ENCODE assay signal across 14 mouse cellular contexts in the genomic region with DNA sequence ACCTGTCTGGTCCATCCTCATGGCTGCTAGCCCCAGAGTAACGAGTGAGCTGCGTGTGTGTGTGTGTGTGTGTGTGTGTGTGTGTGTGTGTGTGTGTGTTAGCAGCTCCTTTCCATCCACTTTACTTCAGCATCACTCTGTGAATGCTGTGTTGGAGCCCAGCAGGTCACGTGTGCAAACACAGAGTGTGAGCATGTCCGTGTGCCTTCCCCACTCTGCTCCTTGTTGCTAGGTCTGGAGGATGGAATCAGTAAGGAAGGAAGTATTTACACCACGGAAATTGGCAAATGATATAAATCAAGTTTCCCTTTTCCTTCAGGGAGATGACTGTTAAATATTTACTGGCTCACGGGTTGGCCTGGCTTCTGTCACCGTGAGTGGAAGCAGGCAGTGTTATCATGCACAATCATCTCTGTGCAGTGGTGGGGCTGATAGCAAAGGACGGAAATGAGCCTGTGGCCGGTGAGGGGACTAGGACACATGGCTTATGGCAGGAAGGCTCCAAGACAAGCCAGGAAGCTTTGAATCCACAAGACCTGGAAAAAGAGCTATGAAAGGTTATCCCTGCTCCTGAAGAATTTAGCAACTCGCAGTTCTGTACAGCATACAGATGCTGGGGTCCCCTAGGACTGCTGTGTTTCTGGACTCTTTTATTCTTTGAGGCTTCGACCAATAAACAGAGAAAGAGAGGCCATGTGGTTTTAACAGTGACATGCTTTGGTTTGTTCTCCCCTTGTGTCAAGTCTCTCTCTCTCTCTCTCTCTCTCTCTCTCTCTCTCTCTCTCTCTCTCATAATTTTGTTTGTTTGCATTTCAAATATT. TPM values are rescaled to one million over a fixed set of nuclear protein-coding genes. Genes with fewer than 3 reads are reported as not detected.
A peak's percentile ranks its signal among the peaks of the same experiment; 100 is the strongest.
DNase-seq lines count a peak whose midpoint lies in the region; ATAC-seq and TF ChIP-seq lines count a peak whose summit lies in the region.
"Had no signal": no experiment of that assay in that cellular context is flagged by ENCODE, and none has a peak within 500 bp of the region (broad histone marks: within the 10 kb centered on the region; RNA-seq: fewer than 3 reads in every experiment).

No protein-coding gene starts in this region.

- H3K4me3 ChIP-seq in kidney, embryonic 14.5 days (ENCODE audit: low read length) = no peak overlapping the region
- no peak overlapping the region for H3K4me3 ChIP-seq in midbrain, embryonic 13.5 days (replicated peaks)
- H3K4me3 ChIP-seq in midbrain, embryonic 16.5 days (ENCODE audit: low read depth, low read length) = no peak overlapping the region
- H3K4me3 ChIP-seq in embryonic facial prominence, embryonic 13.5 days = no peak overlapping the region
- H3K4me3 ChIP-seq in forebrain, embryonic 12.5 days (replicated peaks) = no peak overlapping the region
- no peak overlapping the region for H3K4me3 ChIP-seq in cerebellum, adult 2 months (replicated peaks; ENCODE audit: insufficient read depth, low read depth, low read length)
- H3K4me3 ChIP-seq: hindbrain, embryonic 13.5 days; megakaryocyte, embryonic 14.5 days; neural tube, embryonic 12.5 days had no signal

- peaks cover 23% of the 10 kb centered on the region for H3K4me1 ChIP-seq in kidney, embryonic 14.5 days (ENCODE audit: control insufficient read depth, insufficient read depth, low read length)
- peaks cover 20% of the 10 kb centered on the region for H3K4me1 ChIP-seq in midbrain, embryonic 13.5 days (replicated peaks)
- H3K4me1 ChIP-seq in midbrain, embryonic 16.5 days (ENCODE audit: control insufficient read depth, insufficient read depth, low read length) = peaks cover 14% of the 10 kb centered on the region
- H3K4me1 ChIP-seq in embryonic facial prominence, embryonic 13.5 days = peaks cover 38% of the 10 kb centered on the region
- peaks cover 19% of the 10 kb centered on the region for H3K4me1 ChIP-seq in forebrain, embryonic 12.5 days
- H3K4me1 ChIP-seq in cerebellum, adult 2 months (ENCODE audit: control insufficient read depth, insufficient read depth, low read length) = no peaks in the 10 kb centered on the region; the same call in 1 of the 2 replicates

- TF ChIP-seq CTCF in cerebellum, adult 2 months (IDR thresholded peaks at IDR 0.05; ENCODE audit: borderline replicate concordance, insufficient read depth, low read depth, low read length) = no peak

- no peak overlapping the region for H3K9ac ChIP-seq in kidney, embryonic 14.5 days (ENCODE audit: low read depth, low read length)
- 0 out of 2 replicates have a peak overlapping the region, but pooled peaks have one; percentile 23 for H3K9ac ChIP-seq in midbrain, embryonic 13.5 days (replicated peaks)
- no peak overlapping the region for H3K9ac ChIP-seq in midbrain, embryonic 16.5 days (ENCODE audit: low read depth, low read length)
- peak overlapping the region; percentile 4; the same call in 1 of the 2 replicates for H3K9ac ChIP-seq in embryonic facial prominence, embryonic 13.5 days
- no peak overlapping the region for H3K9ac ChIP-seq in forebrain, embryonic 12.5 days
- H3K9ac ChIP-seq: forebrain, postnatal 0 days; hindbrain, embryonic 13.5 days; neural tube, embryonic 12.5 days had no signal

- peak; percentile 47; the same call in 1 of the 2 replicates for ATAC-seq in kidney, embryonic 14.5 days (ENCODE audit: low FRiP score, low TSS enrichment)
- no peak for ATAC-seq in midbrain, embryonic 13.5 days
- ATAC-seq in midbrain, embryonic 16.5 days = no peak
- no peak for ATAC-seq in embryonic facial prominence, embryonic 13.5 days (ENCODE audit: insufficient number of reproducible peaks, insufficient read depth, low FRiP score, low TSS enrichment, low read depth)
- no peak for ATAC-seq in forebrain, embryonic 12.5 days (ENCODE audit: low FRiP score)
- ATAC-seq: CD4-positive, CD25-positive, alpha-beta regulatory T cell, adult 4 months; forebrain, postnatal 0 days had no signal

- no peaks in the 10 kb centered on the region for H3K9me3 ChIP-seq in kidney, embryonic 14.5 days (ENCODE audit: control insufficient read depth, low read length)
- H3K9me3 ChIP-seq in midbrain, embryonic 13.5 days = no peaks in the 10 kb centered on the region
- H3K9me3 ChIP-seq in midbrain, embryonic 16.5 days (replicated peaks; ENCODE audit: control insufficient read depth, low read length, poor library complexity, severe bottlenecking) = no peaks in the 10 kb centered on the region
- no peaks in the 10 kb centered on the region for H3K9me3 ChIP-seq in embryonic facial prominence, embryonic 13.5 days
- no peaks in the 10 kb centered on the region for H3K9me3 ChIP-seq in forebrain, embryonic 12.5 days
- H3K9me3 ChIP-seq: hindbrain, embryonic 13.5 days; megakaryocyte, embryonic 14.5 days; neural tube, embryonic 12.5 days had no signal

- WGBS in kidney, embryonic 14.5 days = 43% methylated on average over 11 of the region's 11 CpGs
- 77% methylated on average over 11 of the region's 11 CpGs for WGBS in midbrain, embryonic 13.5 days
- WGBS in midbrain, embryonic 16.5 days = 74% methylated on average over 11 of the region's 11 CpGs
- 40% methylated on average over 11 of the region's 11 CpGs for WGBS in embryonic facial prominence, embryonic 13.5 days
- 79% methylated on average over 11 of the region's 11 CpGs for WGBS in forebrain, embryonic 12.5 days
- WGBS in cerebellum, adult 2 months = 86% methylated on average over 11 of the region's 11 CpGs

- H3K4me2 ChIP-seq in kidney, embryonic 14.5 days (replicated peaks; ENCODE audit: low read depth, low read length) = no peak overlapping the region
- no peak overlapping the region for H3K4me2 ChIP-seq in midbrain, embryonic 13.5 days (replicated peaks)
- no peak overlapping the region for H3K4me2 ChIP-seq in midbrain, embryonic 16.5 days (ENCODE audit: low read length)
- H3K4me2 ChIP-seq in embryonic facial prominence, embryonic 13.5 days = no peak overlapping the region; the same call in 1 of the 2 replicates
- no peak overlapping the region for H3K4me2 ChIP-seq in forebrain, embryonic 12.5 days
- H3K4me2 ChIP-seq: hindbrain, embryonic 13.5 days; neural tube, embryonic 12.5 days had no signal

- H3K27me3 ChIP-seq in kidney, embryonic 14.5 days (ENCODE audit: control insufficient read depth, insufficient read depth, low read length) = peaks cover 2% of the 10 kb centered on the region
- H3K27me3 ChIP-seq in midbrain, embryonic 13.5 days = 0 out of 2 replicates have a peak, but pooled peaks cover 4% of the 10 kb centered on the region
- H3K27me3 ChIP-seq in midbrain, embryonic 16.5 days (ENCODE audit: control insufficient read depth, insufficient read depth, low read depth, low read length) = no peaks in the 10 kb centered on the region
- no peaks in the 10 kb centered on the region for H3K27me3 ChIP-seq in embryonic facial prominence, embryonic 13.5 days
- H3K27me3 ChIP-seq in forebrain, embryonic 12.5 days = peaks cover 28% of the 10 kb centered on the region
- H3K27me3 ChIP-seq in cerebellum, adult 2 months (ENCODE audit: control insufficient read depth, insufficient read depth, low read length) = no peaks in the 10 kb centered on the region
- H3K27me3 ChIP-seq: neural tube, embryonic 12.5 days had no signal

- TF ChIP-seq POLR2A in cerebellum, adult 2 months (IDR thresholded peaks at IDR 0.05; ENCODE audit: borderline replicate concordance, insufficient read depth, low read length) = no peak

- DNase-seq in kidney, postnatal 36 days = no peak
- DNase-seq in cerebellum, adult 2 months = no peak
- DNase-seq: adrenal gland, postnatal 14 days; cerebellum, adult 9-10 months; forebrain, postnatal 0 days had no signal

- H3K27ac ChIP-seq in kidney, embryonic 14.5 days (ENCODE audit: low read depth, low read length) = peak overlapping the region; percentile 62
- H3K27ac ChIP-seq in midbrain, embryonic 13.5 days = no peak overlapping the region
- H3K27ac ChIP-seq in midbrain, embryonic 16.5 days (ENCODE audit: low read length) = no peak overlapping the region
- H3K27ac ChIP-seq in embryonic facial prominence, embryonic 13.5 days = peak overlapping the region; percentile 55; the same call in 1 of the 2 replicates
- no peak overlapping the region for H3K27ac ChIP-seq in forebrain, embryonic 12.5 days
- no peak overlapping the region for H3K27ac ChIP-seq in cerebellum, adult 2 months (ENCODE audit: insufficient read depth, low read length)
- H3K27ac ChIP-seq: hindbrain, embryonic 13.5 days; neural tube, embryonic 12.5 days had no signal

- H3K36me3 ChIP-seq in kidney, embryonic 14.5 days (ENCODE audit: control insufficient read depth, insufficient read depth, low read length) = no peaks in the 10 kb centered on the region
- H3K36me3 ChIP-seq in midbrain, embryonic 13.5 days = no peaks in the 10 kb centered on the region
- no peaks in the 10 kb centered on the region for H3K36me3 ChIP-seq in midbrain, embryonic 16.5 days (ENCODE audit: control insufficient read depth, insufficient read depth, low read length)
- H3K36me3 ChIP-seq in embryonic facial prominence, embryonic 13.5 days = no peaks in the 10 kb centered on the region
- H3K36me3 ChIP-seq in forebrain, embryonic 12.5 days (replicated peaks) = no peaks in the 10 kb centered on the region
- H3K36me3 ChIP-seq: hindbrain, embryonic 13.5 days; neural tube, embryonic 12.5 days had no signal

RNA-seq across cellular contexts. Expression of a gene that starts 47.9 kb away (rescaled TPM):
- 41.6 and 45.3 TPM in 2 replicates for polyA plus RNA-seq in kidney, embryonic 14.5 days (2014; fragmentation: Nextera tagmentation; extraction: Ambion mirVana)
- 0.55 and 0.69 TPM in 2 replicates for polyA plus RNA-seq in midbrain, embryonic 13.5 days (2015; fragmentation: Nextera tagmentation; extraction: Ambion mirVana)
- 1.0 and 1.2 TPM in 2 replicates for polyA plus RNA-seq in midbrain, embryonic 16.5 days (2015; fragmentation: Nextera tagmentation; extraction: Ambion mirVana)
- polyA plus RNA-seq in embryonic facial prominence, embryonic 13.5 days (2015; fragmentation: Nextera tagmentation; extraction: Ambion mirVana) = 10.8 and 12.4 TPM in 2 replicates
- polyA plus RNA-seq in forebrain, embryonic 12.5 days (2016; fragmentation: Nextera tagmentation; extraction: Ambion mirVana) = 1.7 and 2.6 TPM in 2 replicates
- polyA plus RNA-seq in cerebellum, adult 2 months (2012; rRNA removed) = 1.5 and 1.9 TPM in 2 replicates
- polyA plus RNA-seq: CD4-positive, CD25-positive, alpha-beta regulatory T cell, adult 4 months had no signal

Comparison
In these comparisons a context has a peak if more than half of its experiments do, and no peak if none do; other contexts are left out.
1. H3K9ac ChIP-seq: peak in midbrain, embryonic 13.5 days (single experiment) and embryonic facial prominence, embryonic 13.5 days (single experiment); none in kidney, embryonic 14.5 days (single experiment), midbrain, embryonic 16.5 days (single experiment) and forebrain, embryonic 12.5 days (single experiment).
2. H3K27ac ChIP-seq: peak in kidney, embryonic 14.5 days (single experiment) and embryonic facial prominence, embryonic 13.5 days (single experiment); none in midbrain, embryonic 13.5 days (single experiment), midbrain, embryonic 16.5 days (single experiment), forebrain, embryonic 12.5 days (single experiment) and cerebellum, adult 2 months (single experiment).